Mouse (Mus musculus) hindbrain, embryonic 14.5 days (tissue): ENCODE results near the gene Zc2hc1c. TPM values are rescaled to one million over a fixed set of nuclear protein-coding genes. Genes with fewer than 3 reads are reported as not detected.
A peak's percentile ranks its signal among the peaks of the same experiment; 100 is the strongest.

Experiments
- ATAC-seq: fragments of 200-750 bp; cut with Nextera tagmentation; 2 replicates; pipeline ENCODE4 v1.8.0; 2017; ENCODE audit warnings: moderate number of reproducible peaks, mild to moderate bottlenecking, moderate TSS enrichment, moderate library complexity; ENCODE audit not compliant: low FRiP score
- DNase-seq: peaks from one replicate; pipeline ENCODE4 v3.0.0-alpha.2; 2015; ENCODE audit warnings: low spot score
- H3K27ac ChIP-seq: fragments of 300-500 bp; sonication (generic); 2 replicates; pipeline ENCODE4 v1.5.1; 2014; ENCODE audit warnings: mild to moderate bottlenecking, moderate library complexity
- H3K27me3 ChIP-seq: fragments of 300-500 bp; sonication (generic); 2 replicates; pipeline ENCODE4 v1.6.1; 2014; ENCODE audit warnings: mild to moderate bottlenecking, low read length, mixed read lengths; ENCODE audit not compliant: control insufficient read depth, insufficient read depth
- H3K36me3 ChIP-seq: fragments of 300-500 bp; sonication (generic); replicated peaks from 2 replicates; pipeline ENCODE4 v1.6.1; 2014; ENCODE audit not compliant: control insufficient read depth, insufficient read depth
- H3K4me1 ChIP-seq: fragments of 300-500 bp; sonication (generic); replicated peaks from 2 replicates; pipeline ENCODE4 v1.6.1; 2014; ENCODE audit warnings: antibody characterized with exemption, low read length, mixed read lengths; ENCODE audit not compliant: control insufficient read depth, insufficient read depth
- H3K4me2 ChIP-seq: fragments of 300-500 bp; sonication (generic); replicated peaks from 2 replicates; pipeline ENCODE4 v1.6.1; 2014; ENCODE audit warnings: mild to moderate bottlenecking, moderate library complexity
- H3K4me3 ChIP-seq: fragments of 300-500 bp; sonication (generic); replicated peaks from 2 replicates; pipeline ENCODE4 v1.5.1; 2014; ENCODE audit warnings: mild to moderate bottlenecking, low read length
- H3K9ac ChIP-seq: fragments of 300-500 bp; sonication (generic); 2 replicates; pipeline ENCODE4 v1.6.1; 2014
- H3K9me3 ChIP-seq: fragments of 300-500 bp; sonication (generic); 2 replicates; pipeline ENCODE4 v1.6.1; 2016; ENCODE audit warnings: low read length; ENCODE audit not compliant: control insufficient read depth
- WGBS: fragments of 180-500 bp; shearing (Covaris S2); extraction: QIAGEN DNeasy Blood & Tissue Kit; methylation state at CpG from one replicate; pipeline ENCODE4 v1.1.7; 2014; 5-methylcytosine and 5-hydroxymethylcytosine counted together
- polyA plus RNA-seq: library from polyadenylated mRNA; unstranded; fragments of >200 nt; fragmentation: Nextera tagmentation; extraction: Ambion mirVana; gene quantifications from 2 replicates; pipeline ENCODE4 v1.2.1, GENCODE M21; 2014

Gene Zc2hc1c
- polyA plus RNA-seq, 1 experiment from 2014 or later: 1.9 TPM

- ATAC-seq: 0 out of 2 replicates have a peak, but pooled peaks have one; percentile 11
- WGBS: 65% methylated on average over 3 of the region's 3 CpGs
- H3K4me2 ChIP-seq: peak overlapping the region; percentile 63
These were observed 18.6 kb upstream of the Zc2hc1c start for GRCm38 (mm10) chr12:85269821-85270220.

DNA sequence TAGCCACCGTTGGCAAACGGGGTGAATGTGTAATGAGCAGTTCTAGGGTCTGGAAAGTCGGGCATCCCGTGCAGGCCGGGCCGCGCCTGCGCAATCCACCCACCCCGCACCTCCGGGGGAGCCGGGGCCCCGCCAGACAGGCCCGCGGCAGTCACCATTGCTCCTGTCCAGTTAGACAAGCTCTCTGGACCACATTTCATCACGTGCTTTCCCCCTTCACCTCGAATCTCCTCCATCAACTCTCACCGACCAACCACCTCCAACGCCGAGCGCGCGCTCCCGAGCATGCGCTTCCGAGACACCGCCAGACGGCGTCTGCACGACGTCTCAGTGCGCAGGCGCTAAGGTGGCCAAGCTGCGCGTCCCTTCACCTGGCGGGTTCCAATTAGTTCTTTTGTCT, 18.1 kb upstream of the Zc2hc1c start, which contains the start of gene Mlh3:
Mlh3 (minus strand) TSS at position 281 of the 400 bp plus-strand sequence.
- Histone ChIP-seq H3K27me3 (no peaks in the 10 kb centered on the region), H3K4me2 (peak within 1 kb of the TSS; percentile 63), H3K27ac (peak within 1 kb of the TSS; percentile 89), H3K36me3 (no peaks in the 10 kb centered on the region; the same call in 1 of the 2 replicates), H3K9me3 (no peaks in the 10 kb centered on the region), H3K4me1 (0 out of 2 replicates have a peak, but pooled peaks cover 4% of the 10 kb centered on the region), H3K4me3 (peak within 1 kb of the TSS; percentile 45), H3K9ac (peak within 1 kb of the TSS; percentile 62)
- ATAC-seq (peak; percentile 94), DNase-seq (peak; percentile 90)
- under 1% methylated on average over 35 of the region's 35 CpGs for WGBS

More at GRCm38 (mm10) chr12:85269821-85270220, 18.6 kb upstream of the Zc2hc1c start:
- Histone ChIP-seq H3K9me3 (no peaks in the 10 kb centered on the region), H3K4me1 (0 out of 2 replicates have a peak, but pooled peaks cover 4% of the 10 kb centered on the region), H3K36me3 (no peaks in the 10 kb centered on the region; the same call in 1 of the 2 replicates), H3K27me3 (no peaks in the 10 kb centered on the region), H3K27ac (peak overlapping the region; percentile 89), H3K9ac (peak overlapping the region; percentile 62), H3K4me3 (peak overlapping the region; percentile 45)
- DNase-seq: no peak

- 74% methylated on average over 7 of the region's 7 CpGs for WGBS
- 0 out of 2 replicates have a peak, but pooled peaks cover 4% of the 10 kb centered on the region for H3K4me1 ChIP-seq
- H3K27me3 ChIP-seq: no peaks in the 10 kb centered on the region
- no peaks in the 10 kb centered on the region for H3K9me3 ChIP-seq
- H3K27ac ChIP-seq: no peak overlapping the region
- ATAC-seq (no peak), DNase-seq (no peak)
- H3K4me2 ChIP-seq: peak overlapping the region; percentile 63; the same call in 1 of the 2 replicates
- no peak overlapping the region for H3K4me3 ChIP-seq
- no peaks in the 10 kb centered on the region; the same call in 1 of the 2 replicates for H3K36me3 ChIP-seq
- no peak overlapping the region for H3K9ac ChIP-seq
These were observed 17.1 kb upstream of the Zc2hc1c start for GRCm38 (mm10) chr12:85271132-85271842.

DNA sequence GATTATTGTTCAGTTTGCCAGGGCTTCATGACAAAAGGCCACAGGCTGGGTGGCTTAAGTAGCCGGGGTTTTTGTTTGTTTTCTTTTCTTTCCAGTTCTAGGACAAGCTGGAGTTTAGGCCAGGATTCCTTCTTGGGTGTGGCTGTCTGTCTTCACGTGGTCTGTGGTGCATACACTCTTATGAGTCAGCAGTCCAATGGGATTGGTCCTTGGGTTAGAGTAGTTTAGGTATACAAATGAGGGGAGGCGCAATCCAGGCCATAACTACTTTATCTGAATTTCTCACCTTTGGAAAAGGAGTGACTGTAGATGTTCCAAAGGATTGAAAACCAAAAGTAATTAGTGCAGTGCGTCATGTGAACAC, 16.6 kb upstream of the Zc2hc1c start:
- no peaks in the 10 kb centered on the region; the same call in 1 of the 2 replicates for H3K36me3 ChIP-seq
- no peak overlapping the region for H3K4me3 ChIP-seq
- WGBS: 82% methylated on average over 4 of the region's 4 CpGs
- no peak overlapping the region for H3K27ac ChIP-seq
- 0 out of 2 replicates have a peak, but pooled peaks cover 4% of the 10 kb centered on the region for H3K4me1 ChIP-seq
- no peaks in the 10 kb centered on the region for H3K9me3 ChIP-seq
- H3K27me3 ChIP-seq: no peaks in the 10 kb centered on the region
- H3K4me2 ChIP-seq: no peak overlapping the region
- DNase-seq: no peak
- no peak overlapping the region for H3K9ac ChIP-seq
- ATAC-seq: no peak

DNA sequence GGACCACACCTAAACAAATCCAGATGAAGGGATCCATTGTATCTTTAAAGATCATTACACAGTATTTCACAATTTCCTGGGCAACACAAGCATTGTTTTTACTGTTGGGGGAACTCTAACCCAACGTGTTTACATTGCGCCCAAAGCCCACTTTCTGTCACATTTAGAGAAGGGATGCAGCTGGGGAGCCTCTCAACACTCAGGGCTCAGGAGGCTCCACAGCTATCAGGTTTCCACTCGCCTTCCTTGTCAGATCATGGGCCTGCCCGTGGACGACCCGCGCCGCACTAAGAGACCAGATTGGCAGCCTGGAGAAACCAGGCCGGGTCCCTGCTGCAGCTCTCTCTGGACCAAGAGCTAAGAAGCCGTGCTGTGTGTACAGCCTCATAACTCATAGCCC, 14.9 kb upstream of the Zc2hc1c start:
- ATAC-seq (no peak), DNase-seq (no peak)
- H3K4me3 ChIP-seq: no peak overlapping the region
- H3K4me1 ChIP-seq: 0 out of 2 replicates have a peak, but pooled peaks cover 4% of the 10 kb centered on the region
- no peak overlapping the region for H3K27ac ChIP-seq
- H3K9ac ChIP-seq: no peak overlapping the region
- 92% methylated on average over 10 of the region's 10 CpGs for WGBS
- H3K36me3 ChIP-seq: no peaks in the 10 kb centered on the region
- H3K9me3 ChIP-seq: no peaks in the 10 kb centered on the region
- no peaks in the 10 kb centered on the region for H3K27me3 ChIP-seq
- H3K4me2 ChIP-seq: no peak overlapping the region

DNA sequence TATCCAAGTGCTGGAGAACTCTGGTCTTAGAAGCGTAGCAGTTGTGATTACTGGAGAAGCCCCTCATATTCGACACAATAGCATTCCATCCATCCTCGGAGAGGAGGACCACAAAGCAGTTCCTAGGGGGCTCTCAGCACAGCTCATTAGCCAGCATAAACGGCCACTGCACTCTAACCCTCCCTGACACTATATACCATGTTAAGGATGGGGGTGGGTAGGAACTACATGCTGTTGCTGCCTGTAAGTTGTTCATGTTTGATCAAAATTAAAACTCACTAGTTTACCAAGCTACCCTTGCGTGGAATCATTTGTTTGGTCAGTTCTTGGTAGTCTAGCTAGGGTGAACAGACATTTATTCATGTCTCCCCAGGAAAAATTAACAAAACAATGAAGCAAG, 12.1 kb upstream of the Zc2hc1c start:
- no peak overlapping the region for H3K4me3 ChIP-seq
- no peaks in the 10 kb centered on the region for H3K27me3 ChIP-seq
- no peak overlapping the region for H3K9ac ChIP-seq
- 62% methylated on average over 5 of the region's 5 CpGs for WGBS
- H3K27ac ChIP-seq: no peak overlapping the region
- H3K4me1 ChIP-seq: peaks cover 7% of the 10 kb centered on the region; the same call in 1 of the 2 replicates
- ATAC-seq (no peak), DNase-seq (no peak)
- H3K9me3 ChIP-seq: no peaks in the 10 kb centered on the region
- H3K4me2 ChIP-seq: no peak overlapping the region
- H3K36me3 ChIP-seq: no peaks in the 10 kb centered on the region

GRCm38 (mm10) chr12:85278919-85279318, 9.5 kb upstream of the Zc2hc1c start:
- no peak overlapping the region for H3K9ac ChIP-seq

DNA sequence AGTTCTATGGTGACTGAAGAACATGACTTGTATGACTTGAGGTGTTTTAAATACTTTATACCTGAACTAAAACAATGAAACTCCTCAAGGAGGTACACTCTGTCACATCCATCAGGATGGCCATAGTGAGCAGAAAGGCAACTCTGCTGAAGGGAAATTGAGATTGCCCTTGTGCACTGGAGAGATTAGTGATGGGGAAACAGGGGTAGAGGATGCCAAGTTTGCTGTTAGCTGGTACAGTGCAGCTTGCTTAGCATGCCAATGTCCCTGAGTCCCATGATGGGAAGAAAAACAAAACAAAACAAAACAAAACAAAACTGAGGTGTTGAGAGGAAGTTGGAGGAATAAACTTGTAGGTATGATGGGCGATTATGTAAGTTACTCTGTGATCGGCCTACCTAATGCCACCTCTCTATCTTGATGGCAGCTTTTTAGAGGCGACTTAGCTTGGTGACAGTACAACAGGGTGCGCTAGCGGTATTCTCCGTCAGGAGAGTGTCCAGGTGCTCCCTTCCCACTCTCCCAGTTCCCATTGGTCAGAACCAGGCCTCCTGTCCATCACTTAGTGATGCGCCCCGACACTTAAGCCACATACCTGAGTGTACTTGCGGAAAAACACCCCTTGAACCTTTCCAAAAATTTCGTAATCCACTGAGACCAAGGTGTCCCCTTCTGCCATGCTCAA, 8.9 kb upstream of the Zc2hc1c start:
- peak; percentile 47; the same call in 1 of the 2 replicates for ATAC-seq
- Histone ChIP-seq H3K36me3 (no peaks in the 10 kb centered on the region), H3K4me3 (peak overlapping the region; percentile 87), H3K27ac (peak overlapping the region; percentile 80), H3K9ac (peak overlapping the region; percentile 89), H3K4me1 (peaks cover 7% of the 10 kb centered on the region; the same call in 1 of the 2 replicates), H3K9me3 (no peaks in the 10 kb centered on the region), H3K4me2 (peak overlapping the region; percentile 96), H3K27me3 (no peaks in the 10 kb centered on the region)
- WGBS: 6% methylated on average over 10 of the region's 10 CpGs
- no peak for DNase-seq

More at GRCm38 (mm10) chr12:85278919-85279318, 9.5 kb upstream of the Zc2hc1c start:
- WGBS: 97% methylated on average over 10 of the region's 10 CpGs
- H3K9me3 ChIP-seq: no peaks in the 10 kb centered on the region
- H3K36me3 ChIP-seq: no peaks in the 10 kb centered on the region
- no peaks in the 10 kb centered on the region for H3K27me3 ChIP-seq
- peaks cover 7% of the 10 kb centered on the region; the same call in 1 of the 2 replicates for H3K4me1 ChIP-seq
- no peak overlapping the region for H3K4me2 ChIP-seq
- H3K4me3 ChIP-seq: no peak overlapping the region
- no peak for DNase-seq
- ATAC-seq: no peak
- no peak overlapping the region for H3K27ac ChIP-seq
